ENCODE assay signal across 8 mouse cellular contexts in genomic region chr10:80141786-80142529, GRCm38 (mm10). TPM values are rescaled to one million over a fixed set of nuclear protein-coding genes. Genes with fewer than 3 reads are reported as not detected.
DNase-seq lines count a peak whose midpoint lies in the region; ATAC-seq and TF ChIP-seq lines count a peak whose summit lies in the region.

No protein-coding gene starts in this region.

- 2% methylated on average over 43 of the region's 43 CpGs for WGBS in forebrain, postnatal 0 days
- WGBS in lung, embryonic 16.5 days, result under 1% methylated on average over 43 of the region's 43 CpGs

- peaks cover 18% of the 10 kb centered on the region for H3K36me3 ChIP-seq in forebrain, postnatal 0 days (ENCODE audit: insufficient read depth)
- peaks cover 18% of the 10 kb centered on the region for H3K36me3 ChIP-seq in lung, embryonic 16.5 days (ENCODE audit: control insufficient read depth, insufficient read depth, low read length)

- H3K4me2 ChIP-seq in forebrain, postnatal 0 days (ENCODE audit: low read depth), result peak overlapping the region; percentile 95
- peak overlapping the region; percentile 96 for H3K4me2 ChIP-seq in lung, embryonic 16.5 days (ENCODE audit: low read depth, low read length)

- peak overlapping the region; percentile 92 for H3K9ac ChIP-seq in forebrain, postnatal 0 days
- peak overlapping the region; percentile 93 for H3K9ac ChIP-seq in lung, embryonic 16.5 days (ENCODE audit: low read length)

- peaks cover 13% of the 10 kb centered on the region for H3K4me1 ChIP-seq in forebrain, postnatal 0 days (ENCODE audit: insufficient read depth)
- H3K4me1 ChIP-seq in lung, embryonic 16.5 days (replicated peaks; ENCODE audit: control insufficient read depth, insufficient read depth, low read length), result peaks cover 44% of the 10 kb centered on the region

- peak; percentile 96 for DNase-seq in Muller cell, postnatal 12 days (ENCODE audit: inconsistent ontology term)
- DNase-seq in cerebellum, adult 8-10 months, result peak; percentile 91
- DNase-seq in forebrain, postnatal 0 days, result peak; percentile 99
- peak; percentile 95 for DNase-seq in heart, postnatal 4 days
- DNase-seq in layer of hippocampus, adult 8-10 months (ENCODE audit: low spot score in 2 of 2), result peak; percentile 94 to 95
- DNase-seq in ovary, postnatal 10 days (ENCODE audit: low spot score), result peak; percentile 56
- DNase-seq in thymus, postnatal 10 days (ENCODE audit: low spot score in 2 of 2), result peak; percentile 89

- no peaks in the 10 kb centered on the region for H3K9me3 ChIP-seq in forebrain, postnatal 0 days (ENCODE audit: low read length)
- no peaks in the 10 kb centered on the region for H3K9me3 ChIP-seq in lung, embryonic 16.5 days (ENCODE audit: control insufficient read depth, low read length)

- H3K27ac ChIP-seq in forebrain, postnatal 0 days (ENCODE audit: low read depth, low read length), result peak overlapping the region; percentile 81
- H3K27ac ChIP-seq in lung, embryonic 16.5 days (ENCODE audit: low read length), result peak overlapping the region; percentile 86

- TF ChIP-seq CTCF in forebrain, postnatal 0 days (IDR thresholded peaks at IDR 0.05; ENCODE audit: low read depth), result 0 out of 2 replicates have a peak, but pooled peaks have one; percentile 17

- ATAC-seq in forebrain, postnatal 0 days, result peak; percentile 89
- peak; percentile 87 for ATAC-seq in lung, embryonic 16.5 days (ENCODE audit: low read depth)

- H3K27me3 ChIP-seq in forebrain, postnatal 0 days (ENCODE audit: insufficient read depth, low read length), result no peaks in the 10 kb centered on the region
- H3K27me3 ChIP-seq in lung, embryonic 16.5 days (ENCODE audit: control insufficient read depth, insufficient read depth, low read depth, low read length), result peaks cover 18% of the 10 kb centered on the region

- peak overlapping the region; percentile 76 for H3K4me3 ChIP-seq in forebrain, postnatal 0 days (ENCODE audit: low read depth, low read length)
- H3K4me3 ChIP-seq in lung, embryonic 16.5 days (ENCODE audit: low read length), result peak overlapping the region; percentile 83

RNA-seq across cellular contexts. Expression of gene Cbarp, which starts 1.3 kb away (rescaled TPM):
- 114 and 151 TPM in 2 replicates for total RNA-seq in forebrain, postnatal 0 days (2014; rRNA removed)
- polyA plus RNA-seq in forebrain, postnatal 0 days (2015; fragmentation: Nextera tagmentation; extraction: Ambion mirVana), result 57.5 and 68.2 TPM in 2 replicates
- total RNA-seq in heart, postnatal 4 days (2021), result 1 to 10 TPM; 3.7 to 5.1 TPM
- total RNA-seq in layer of hippocampus, adult 8-10 months (2022), result 100 to 1,000 TPM; 295 to 345 (median 308) TPM
- polyA plus RNA-seq in lung, embryonic 16.5 days (2015; fragmentation: Nextera tagmentation; extraction: Ambion mirVana), result 3.9 and 5.6 TPM in 2 replicates

RNA-seq across cellular contexts. Expression of gene Atp5d, which starts 3.5 kb away (rescaled TPM):
- total RNA-seq in forebrain, postnatal 0 days (2014; rRNA removed), result 154 and 193 TPM in 2 replicates
- 633 and 650 TPM in 2 replicates for polyA plus RNA-seq in forebrain, postnatal 0 days (2015; fragmentation: Nextera tagmentation; extraction: Ambion mirVana)
- total RNA-seq in heart, postnatal 4 days (2021), result 1,000 to 10,000 TPM in 1 of 2 experiments, 100 to 1,000 TPM in 1; 966 to 1,003 TPM
- 100 to 1,000 TPM; 315 to 328 (median 323) TPM for total RNA-seq in layer of hippocampus, adult 8-10 months (2022)
- polyA plus RNA-seq in lung, embryonic 16.5 days (2015; fragmentation: Nextera tagmentation; extraction: Ambion mirVana), result 534 and 552 TPM in 2 replicates

RNA-seq across cellular contexts. Expression of gene Midn, which starts 6.1 kb away (rescaled TPM):
- 91.5 and 120 TPM in 2 replicates for total RNA-seq in forebrain, postnatal 0 days (2014; rRNA removed)
- 19.3 and 21.3 TPM in 2 replicates for polyA plus RNA-seq in forebrain, postnatal 0 days (2015; fragmentation: Nextera tagmentation; extraction: Ambion mirVana)
- total RNA-seq in heart, postnatal 4 days (2021), result 100 to 1,000 TPM; 145 to 163 TPM
- total RNA-seq in layer of hippocampus, adult 8-10 months (2022), result 10 to 100 TPM; 47.2 to 63.6 (median 58.0) TPM
- 11.8 and 12.9 TPM in 2 replicates for polyA plus RNA-seq in lung, embryonic 16.5 days (2015; fragmentation: Nextera tagmentation; extraction: Ambion mirVana)

RNA-seq across cellular contexts. Expression of gene Cirbp, which starts 23.8 kb away (rescaled TPM):
- total RNA-seq in forebrain, postnatal 0 days (2014; rRNA removed), result 345 and 424 TPM in 2 replicates
- 834 and 838 TPM in 2 replicates for polyA plus RNA-seq in forebrain, postnatal 0 days (2015; fragmentation: Nextera tagmentation; extraction: Ambion mirVana)
- total RNA-seq in heart, postnatal 4 days (2021), result 100 to 1,000 TPM; 163 to 193 TPM
- 100 to 1,000 TPM in 2 of 4 experiments, 10 to 100 TPM in 2; 75.7 to 148 (median 96.4) TPM for total RNA-seq in layer of hippocampus, adult 8-10 months (2022)
- 73.4 and 83.4 TPM in 2 replicates for polyA plus RNA-seq in lung, embryonic 16.5 days (2015; fragmentation: Nextera tagmentation; extraction: Ambion mirVana)

RNA-seq across cellular contexts. Expression of gene Stk11, which starts 26.4 kb away (rescaled TPM):
- 77.2 and 77.8 TPM in 2 replicates for total RNA-seq in forebrain, postnatal 0 days (2014; rRNA removed)
- 13.6 and 14.8 TPM in 2 replicates for polyA plus RNA-seq in forebrain, postnatal 0 days (2015; fragmentation: Nextera tagmentation; extraction: Ambion mirVana)
- total RNA-seq in heart, postnatal 4 days (2021), result 10 to 100 TPM; 98.7 to 99.9 TPM
- 100 to 1,000 TPM in 1 of 4 experiments, 10 to 100 TPM in 3; 94.2 to 111 (median 96.5) TPM for total RNA-seq in layer of hippocampus, adult 8-10 months (2022)
- polyA plus RNA-seq in lung, embryonic 16.5 days (2015; fragmentation: Nextera tagmentation; extraction: Ambion mirVana), result 18.6 and 23.3 TPM in 2 replicates

Comparison
In these comparisons a context has a peak if more than half of its experiments do, and no peak if none do; other contexts are left out.
1. Peak in every context shown above with its lines: DNase-seq, ATAC-seq, H3K4me3 ChIP-seq and H3K27ac ChIP-seq.
2. RNA of gene Cbarp, which starts 1.3 kb away (total RNA-seq): 295 to 345 TPM in layer of hippocampus, adult 8-10 months and 114 to 151 TPM in forebrain, postnatal 0 days; 3.7 to 5.1 TPM in heart, postnatal 4 days; every median in the first group is over 10 times any median in the second.